Mouse (Mus musculus) heart, postnatal 0 days (tissue): ENCODE data around the gene Hint2. TPM values are rescaled to one million over a fixed set of nuclear protein-coding genes. Genes with fewer than 3 reads are reported as not detected.

Source experiments
- ATAC-seq: fragments of 200-750 bp; cut with Nextera tagmentation; 2 replicates; pipeline ENCODE4 v1.8.0; 2017; ENCODE audit warnings: low read depth, moderate number of reproducible peaks, moderate library complexity; ENCODE audit not compliant: insufficient read depth
- DNase-seq: peaks from one replicate; pipeline ENCODE4 v3.0.0-alpha.2; 2016; ENCODE audit warnings: low spot score
- H3K27ac ChIP-seq: fragments of 300-500 bp; sonication (generic); 2 replicates; pipeline ENCODE4 v1.5.1; 2014; ENCODE audit warnings: low read depth, mild to moderate bottlenecking
- H3K27me3 ChIP-seq: fragments of 300-500 bp; sonication (generic); 2 replicates; pipeline ENCODE4 v1.6.1; 2014; ENCODE audit warnings: low read length, mixed read lengths; ENCODE audit not compliant: control insufficient read depth, insufficient read depth
- H3K36me3 ChIP-seq: fragments of 300-500 bp; sonication (generic); replicated peaks from 2 replicates; pipeline ENCODE4 v1.6.1; 2014; ENCODE audit warnings: low read length, mixed read lengths; ENCODE audit not compliant: control insufficient read depth, insufficient read depth
- H3K4me1 ChIP-seq: fragments of 300-500 bp; sonication (generic); 2 replicates; pipeline ENCODE4 v1.6.1; 2014; ENCODE audit warnings: antibody characterized with exemption; ENCODE audit not compliant: control insufficient read depth, insufficient read depth
- H3K4me2 ChIP-seq: fragments of 300-500 bp; sonication (generic); 2 replicates; pipeline ENCODE4 v1.6.1; 2014; ENCODE audit warnings: low read depth, mild to moderate bottlenecking, low read length, moderate library complexity
- H3K4me3 ChIP-seq: fragments of 300-500 bp; sonication (generic); 2 replicates; pipeline ENCODE4 v1.5.1; 2014; ENCODE audit warnings: low read depth, low read length
- H3K9ac ChIP-seq: fragments of 300-500 bp; sonication (generic); replicated peaks from 2 replicates; pipeline ENCODE4 v1.6.1; 2014; ENCODE audit warnings: low read depth, low read length, mixed read lengths
- H3K9me3 ChIP-seq: fragments of 300-500 bp; sonication (generic); replicated peaks from 2 replicates; pipeline ENCODE4 v1.6.1; 2016; ENCODE audit warnings: low read length; ENCODE audit not compliant: control insufficient read depth
- CTCF ChIP-seq: IDR thresholded peaks from 2 replicates; pipeline ENCODE4 v1.5.1; 2016; ENCODE audit warnings: antibody characterized with exemption, control low read depth, low read depth
- EP300 ChIP-seq: IDR thresholded peaks from 2 replicates; pipeline ENCODE4 v1.6.1; 2016; ENCODE audit warnings: antibody characterized with exemption, low read depth
- WGBS: fragments of 180-500 bp; shearing (Covaris S2); extraction: QIAGEN DNeasy Blood & Tissue Kit; methylation state at CpG from one replicate; pipeline ENCODE4 v1.1.7; 2014; 5-methylcytosine and 5-hydroxymethylcytosine counted together
- polyA plus RNA-seq: library from polyadenylated mRNA; unstranded; fragments of >200 nt; fragmentation: Nextera tagmentation; extraction: Ambion mirVana; gene quantifications from 2 replicates; pipeline ENCODE4 v1.2.1, GENCODE M21; 2015
- total RNA-seq: library from RNA; depleted of rRNA; stranded (reverse); fragments of >200 nt; gene quantifications from 2 replicates; pipeline ENCODE4 v1.2.3, GENCODE M21; 2014; ENCODE audit warnings: low replicate concordance

Hint2 gene
- total and polyA plus RNA-seq, 2 experiments from 2014 or later = 322 to 358 TPM

DNA sequence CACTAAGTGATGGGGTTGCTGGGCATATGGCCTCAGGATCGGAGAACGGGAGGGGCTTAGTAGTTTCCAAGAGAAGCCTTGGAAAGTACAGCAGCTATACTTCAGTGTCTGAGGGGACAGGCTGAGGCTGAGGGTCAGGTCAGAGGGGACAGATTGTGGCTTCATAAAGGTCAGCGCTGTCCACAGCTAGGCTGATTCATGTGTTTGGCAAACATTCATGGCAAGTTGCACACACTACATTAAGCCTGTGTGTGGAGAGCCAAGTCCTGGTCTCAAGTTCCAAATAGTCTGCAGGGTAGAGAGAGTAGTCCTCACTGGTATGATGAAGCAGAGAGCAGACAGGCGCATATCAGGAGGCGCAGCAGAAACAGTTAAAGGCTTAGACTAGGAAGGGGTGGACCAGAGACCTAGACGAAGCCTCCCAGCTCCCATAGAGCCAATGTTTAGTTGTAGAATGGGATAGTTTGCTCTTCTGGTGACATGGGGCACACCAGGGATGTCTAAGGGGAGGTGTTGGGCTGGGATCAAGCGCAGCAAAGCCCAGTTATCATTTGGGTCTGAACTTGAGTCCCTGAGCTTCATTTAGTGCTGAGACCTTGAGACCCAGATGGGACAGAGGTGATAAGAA, 23.3 kb upstream of the Hint2 start:
- H3K9ac ChIP-seq = no peak overlapping the region
- peaks cover 20% of the 10 kb centered on the region for H3K36me3 ChIP-seq
- no peak overlapping the region for H3K4me2 ChIP-seq
- 85% methylated on average over 7 of the region's 7 CpGs for WGBS
- H3K27me3 ChIP-seq = no peaks in the 10 kb centered on the region
- ATAC-seq (no peak), DNase-seq (no peak)
- H3K27ac ChIP-seq = no peak overlapping the region
- no peaks in the 10 kb centered on the region for H3K4me1 ChIP-seq
- no peak for TF ChIP-seq CTCF
- TF ChIP-seq EP300 = no peak
- no peak overlapping the region for H3K4me3 ChIP-seq
- no peaks in the 10 kb centered on the region for H3K9me3 ChIP-seq

DNA sequence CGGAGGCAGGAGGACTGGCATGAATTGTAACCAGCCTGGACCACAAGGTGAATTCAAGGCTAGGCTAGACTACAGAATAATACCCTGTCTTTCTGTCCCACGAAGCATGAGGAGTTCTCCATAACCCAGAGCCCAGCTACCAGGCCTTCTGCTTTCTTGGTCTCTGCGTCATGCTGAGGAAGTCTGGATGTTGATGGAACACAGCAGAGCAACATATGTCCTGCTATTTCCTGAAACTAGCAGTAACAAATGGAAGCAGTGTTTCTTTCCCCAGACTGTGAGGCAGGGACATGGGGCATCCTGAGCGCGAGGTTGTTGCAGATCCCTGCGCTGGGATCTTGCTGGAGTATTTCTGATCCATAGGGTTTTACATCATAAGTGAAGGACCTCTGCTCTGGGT, 22.3 kb upstream of the Hint2 start:
- TF ChIP-seq EP300 = no peak
- 87% methylated on average over 6 of the region's 6 CpGs for WGBS
- H3K27ac ChIP-seq = no peak overlapping the region
- ATAC-seq (no peak), DNase-seq (no peak)
- peaks cover 20% of the 10 kb centered on the region for H3K36me3 ChIP-seq
- no peak overlapping the region for H3K9ac ChIP-seq
- no peak overlapping the region for H3K4me2 ChIP-seq
- no peak overlapping the region for H3K4me3 ChIP-seq
- H3K4me1 ChIP-seq = no peaks in the 10 kb centered on the region
- no peaks in the 10 kb centered on the region for H3K27me3 ChIP-seq
- H3K9me3 ChIP-seq = no peaks in the 10 kb centered on the region

DNA sequence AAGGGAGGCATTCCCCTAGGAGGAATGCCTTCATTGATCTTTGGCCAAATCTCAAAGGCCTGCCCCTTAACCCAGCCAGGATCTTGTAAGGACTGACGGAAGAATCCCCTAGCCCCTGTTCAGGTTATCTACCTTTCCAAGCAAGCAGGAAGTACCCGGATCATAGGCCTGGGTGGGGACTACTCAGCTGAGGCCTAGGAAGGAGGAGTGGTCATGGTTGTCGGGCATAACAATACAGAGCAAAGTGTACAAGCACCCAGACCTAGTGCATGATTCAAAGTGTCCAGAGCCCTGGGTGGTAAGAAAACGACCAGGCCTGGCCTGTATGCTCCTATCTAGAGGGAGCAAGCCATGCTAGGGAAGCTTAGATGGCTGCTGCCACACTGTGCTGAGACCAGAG, 19.3 kb upstream of the Hint2 start:
- no peaks in the 10 kb centered on the region for H3K9me3 ChIP-seq
- 65% methylated on average over 4 of the region's 4 CpGs for WGBS
- H3K4me2 ChIP-seq = no peak overlapping the region
- no peak overlapping the region for H3K27ac ChIP-seq
- H3K4me1 ChIP-seq = no peaks in the 10 kb centered on the region
- no peak overlapping the region for H3K9ac ChIP-seq
- no peak for DNase-seq
- TF ChIP-seq CTCF = no peak
- no peak for TF ChIP-seq EP300
- H3K27me3 ChIP-seq = no peaks in the 10 kb centered on the region
- H3K36me3 ChIP-seq = peaks cover 10% of the 10 kb centered on the region
- no peak overlapping the region for H3K4me3 ChIP-seq
- ATAC-seq = no peak

DNA sequence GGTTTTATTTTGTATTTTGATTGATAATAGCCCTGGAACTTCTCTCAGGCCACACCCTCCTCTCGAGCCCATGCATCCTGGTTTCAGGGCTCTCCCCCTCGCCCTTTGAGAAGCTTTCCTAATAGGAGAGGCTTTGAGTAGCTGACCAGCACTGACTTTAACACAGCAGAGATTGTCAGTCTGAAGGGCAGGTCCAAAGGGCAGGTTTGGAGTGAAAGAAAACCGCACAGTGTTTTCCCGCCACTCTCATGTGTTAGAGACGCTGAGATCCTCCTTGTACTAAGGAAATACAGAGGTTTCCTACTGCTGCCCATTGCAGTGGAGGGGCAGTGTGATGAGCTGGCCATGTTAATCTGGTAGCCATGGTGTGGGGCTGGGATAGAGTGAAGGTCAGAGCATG, 18.7 kb upstream of the Hint2 start:
- Histone ChIP-seq H3K9me3 (no peaks in the 10 kb centered on the region), H3K9ac (no peak overlapping the region), H3K4me1 (0 out of 2 replicates have a peak, but pooled peaks cover 4% of the 10 kb centered on the region), H3K4me2 (no peak overlapping the region), H3K27me3 (no peaks in the 10 kb centered on the region), H3K36me3 (peaks cover 9% of the 10 kb centered on the region), H3K27ac (no peak overlapping the region), H3K4me3 (no peak overlapping the region)
- TF ChIP-seq EP300 (no peak), CTCF (no peak)
- ATAC-seq (no peak), DNase-seq (no peak)
- 78% methylated on average over 5 of the region's 5 CpGs for WGBS

DNA sequence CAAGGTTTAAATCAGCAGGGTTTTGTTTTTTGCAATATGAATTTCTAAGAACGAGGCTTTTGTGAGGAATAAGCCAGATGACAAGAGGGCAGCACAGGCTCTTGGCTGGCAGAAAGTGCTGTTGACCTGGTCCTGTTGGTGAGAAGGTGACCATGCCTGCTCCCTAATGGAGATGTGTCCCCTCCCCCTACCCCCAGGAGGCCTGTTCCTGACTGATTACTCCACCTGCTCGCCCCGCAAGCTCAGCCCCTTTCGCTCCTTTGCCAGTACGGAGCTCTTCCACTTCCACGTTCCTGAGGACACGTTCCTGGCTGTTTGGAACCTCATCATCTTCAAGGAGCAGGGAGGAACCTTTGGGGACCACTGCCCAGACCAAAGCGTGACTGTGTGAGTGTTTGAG, 17.4 kb upstream of the Hint2 start:
- Histone ChIP-seq H3K4me3 (no peak overlapping the region), H3K9ac (no peak overlapping the region), H3K4me2 (no peak overlapping the region), H3K27ac (no peak overlapping the region), H3K27me3 (no peaks in the 10 kb centered on the region), H3K9me3 (no peaks in the 10 kb centered on the region), H3K36me3 (peaks cover 9% of the 10 kb centered on the region), H3K4me1 (0 out of 2 replicates have a peak, but pooled peaks cover 8% of the 10 kb centered on the region)
- TF ChIP-seq EP300 (no peak), CTCF (no peak)
- WGBS = 85% methylated on average over 8 of the region's 8 CpGs
- ATAC-seq (no peak), DNase-seq (no peak)

DNA sequence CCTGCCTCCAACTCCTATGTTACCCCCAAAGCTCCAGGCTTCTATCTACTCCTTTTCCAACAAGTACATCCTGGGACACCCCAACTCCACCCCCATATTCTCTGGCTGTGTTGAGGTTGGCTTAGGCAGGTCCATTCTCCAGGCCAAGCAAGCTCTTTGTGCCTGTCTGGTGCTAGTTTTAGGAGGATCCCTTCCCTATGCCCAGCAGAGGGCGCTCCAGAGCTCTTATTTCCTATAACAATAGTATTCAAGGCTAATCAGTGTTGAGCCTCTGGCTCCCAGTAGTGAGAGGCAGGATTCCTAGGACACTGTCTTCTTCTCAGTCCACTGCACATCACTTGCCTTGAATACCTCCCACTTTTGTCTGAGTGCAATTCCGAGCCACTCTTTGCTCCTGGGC, 15.8 kb upstream of the Hint2 start:
- H3K4me2 ChIP-seq = no peak overlapping the region
- peak; percentile 81 for DNase-seq
- H3K27ac ChIP-seq = no peak overlapping the region
- H3K9me3 ChIP-seq = no peaks in the 10 kb centered on the region
- WGBS = 4% methylated on average over 2 of the region's 2 CpGs
- H3K9ac ChIP-seq = no peak overlapping the region
- TF ChIP-seq CTCF (peak; percentile 80), EP300 (no peak)
- no peak overlapping the region for H3K4me3 ChIP-seq
- peak; percentile 34; the same call in 1 of the 2 replicates for ATAC-seq
- peaks cover 9% of the 10 kb centered on the region; the same call in 1 of the 2 replicates for H3K36me3 ChIP-seq
- H3K27me3 ChIP-seq = no peaks in the 10 kb centered on the region
- H3K4me1 ChIP-seq = 0 out of 2 replicates have a peak, but pooled peaks cover 8% of the 10 kb centered on the region
